Mouse (Mus musculus) E14TG2a.4 (cell line): ENCODE measurements around the gene Eps8.

Experiments
- CTCF ChIP-seq: conservative IDR thresholded peaks from 2 replicates; pipeline ENCODE4 v1.5.1; 2014; ENCODE audit warnings: low read length
- NANOG ChIP-seq: IDR thresholded peaks from 2 replicates; pipeline ENCODE4 v1.6.1; 2014; ENCODE audit warnings: borderline replicate concordance, low read length, mixed read lengths
- POU5F1 ChIP-seq: IDR thresholded peaks from 2 replicates; pipeline ENCODE4 v1.6.1; 2014; ENCODE audit warnings: low read length, borderline replicate concordance

GRCm38 (mm10) chr6:137512753-137513152 is 141.9 kb downstream of the Eps8 start:
- TF ChIP-seq CTCF (no peak), NANOG (no peak), POU5F1 (no peak)
